Mouse (Mus musculus): ENCODE measurements around the gene Kif13a.

- TF ChIP-seq GATA1 (IDR thresholded peaks at IDR 0.05; ENCODE audit: low read length) (no peak), TAL1 (IDR thresholded peaks at IDR 0.05; ENCODE audit: low read length) (no peak)
Measured at GRCm38 (mm10) chr13:46907115-46907514, 22.6 kb downstream of the Kif13a start.
